Mouse (Mus musculus) MEL-GATA-1-ER (cell line): ENCODE measurements around the gene 1700025G04Rik.
A peak's percentile ranks its signal among the peaks of the same experiment; 100 is the strongest.

ENCODE experiments used
- DNase-seq: peaks from one replicate; pipeline ENCODE4 v3.0.0-alpha.2; 2012; ENCODE audit warnings: low read depth; ENCODE audit errors: extremely low read depth

1700025G04Rik gene

DNA sequence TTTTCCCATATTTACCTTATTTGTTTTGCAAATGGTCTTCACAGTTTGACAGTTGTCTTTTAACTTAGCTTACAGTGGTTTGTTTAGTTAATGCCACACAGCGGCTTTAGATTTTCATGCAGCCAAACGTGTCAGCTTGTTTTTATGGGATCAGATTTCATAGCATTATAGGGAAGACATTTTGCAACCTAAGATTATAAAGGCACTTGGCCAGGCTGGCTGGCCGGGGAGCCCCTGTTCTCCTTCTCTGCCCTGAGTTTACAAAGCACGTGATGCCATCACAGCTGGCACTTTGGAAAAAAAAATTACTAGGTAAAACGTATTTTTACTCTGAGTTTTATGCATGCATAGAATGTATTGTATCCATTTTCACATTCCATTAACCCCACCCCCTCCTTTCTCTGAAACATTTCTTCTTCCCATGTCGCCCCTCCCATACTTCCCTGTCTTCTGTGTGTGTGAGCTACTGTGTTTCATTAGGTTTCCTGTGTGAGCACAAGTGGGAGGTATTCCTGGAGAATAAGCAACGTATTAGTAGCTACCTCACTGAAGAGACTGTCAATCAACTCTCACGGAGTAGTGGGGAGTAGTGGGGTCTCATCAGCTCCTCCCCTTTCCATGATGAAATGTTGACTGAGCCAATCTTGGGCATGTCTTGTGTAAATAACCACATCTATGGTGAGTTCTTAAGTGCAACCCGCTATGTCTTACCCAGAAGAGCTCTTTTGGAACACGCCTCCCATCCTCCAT is 93.8 kb downstream of the 1700025G04Rik start:
- DNase-seq = no peak

- DNase-seq = no peak
Observed at GRCm38 (mm10) chr1:151994271-151994670, 95.7 kb downstream of the 1700025G04Rik start.

DNA sequence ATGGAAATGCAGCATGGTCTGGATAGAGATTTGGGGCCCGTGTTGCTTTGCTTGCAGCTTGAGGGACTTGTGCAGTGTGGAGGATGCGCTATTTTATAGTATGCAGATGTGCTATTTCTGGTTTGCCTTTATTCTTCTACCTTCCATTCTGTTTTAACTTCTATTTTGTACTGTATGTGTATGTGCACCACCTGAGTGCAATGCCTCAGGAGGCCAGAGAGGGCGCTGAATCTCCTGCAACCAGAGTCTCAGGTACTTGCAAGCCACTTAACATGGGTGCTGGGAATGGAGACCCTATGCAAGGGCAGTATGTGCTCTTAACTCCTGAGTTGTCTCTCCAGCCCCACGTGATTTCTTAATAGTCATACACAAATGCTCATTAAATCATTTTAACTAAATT is 98.4 kb downstream of the 1700025G04Rik start:
- no peak for DNase-seq

- DNase-seq = no peak
Observed at GRCm38 (mm10) chr1:151990615-151991014, 99.3 kb downstream of the 1700025G04Rik start.

- DNase-seq = no peak
Observed at GRCm38 (mm10) chr1:151988713-151989112, 101.2 kb downstream of the 1700025G04Rik start.

DNA sequence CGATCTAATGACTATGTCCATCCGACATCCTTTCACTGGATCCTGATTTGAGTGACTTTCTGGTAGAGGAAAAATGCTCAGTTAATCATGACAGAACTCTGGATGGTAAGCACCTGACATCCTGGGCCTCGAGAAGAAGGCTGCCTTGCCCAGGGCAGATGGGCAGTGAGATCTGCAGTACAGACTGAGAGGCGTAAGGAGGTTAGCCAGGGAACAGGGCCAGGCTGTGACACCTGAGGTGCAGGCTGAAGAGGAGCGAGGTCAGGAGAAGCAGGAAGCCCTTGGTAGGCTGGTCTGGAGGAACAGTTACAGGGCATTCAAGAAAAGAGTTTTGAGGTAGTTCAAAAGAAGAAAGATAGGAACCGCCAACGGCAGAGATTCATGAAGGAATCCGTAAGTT is 101.9 kb downstream of the 1700025G04Rik start:
- no peak for DNase-seq

DNA sequence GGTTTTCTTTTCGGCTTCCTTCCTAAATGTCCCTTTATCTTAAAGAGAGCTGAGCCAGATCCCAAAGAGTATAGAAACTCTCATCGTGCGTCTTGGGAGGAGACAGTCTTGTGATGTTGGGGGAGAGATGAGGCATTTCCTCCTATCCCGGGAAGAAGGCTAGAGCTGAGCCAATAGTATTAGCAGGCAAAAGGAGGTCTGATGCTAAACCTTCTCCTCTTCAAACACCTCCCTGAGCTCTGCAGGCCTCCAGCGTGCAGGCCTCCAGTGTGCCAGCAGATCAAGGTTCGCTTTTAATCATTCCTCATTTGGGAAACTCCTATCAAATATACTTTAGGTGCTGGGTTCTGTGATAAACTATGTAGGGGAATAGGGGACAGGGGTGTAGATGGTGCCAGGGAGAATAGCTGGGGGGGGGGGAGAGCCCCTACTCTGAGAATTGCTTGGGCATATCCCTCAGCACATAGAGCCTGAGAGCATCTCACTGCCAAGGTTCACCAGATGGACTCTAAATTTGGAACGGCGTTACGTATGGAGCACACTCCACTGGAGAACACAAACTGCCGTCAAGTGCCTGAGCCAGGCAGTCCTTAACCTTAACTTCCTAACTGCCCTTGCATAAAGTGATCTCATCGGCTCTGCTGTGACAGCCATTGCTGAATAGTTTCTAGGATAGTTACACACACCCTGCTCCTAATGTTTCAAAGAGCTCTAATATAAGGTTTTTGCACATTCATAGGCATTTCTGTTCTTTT is 103.7 kb downstream of the 1700025G04Rik start:
- DNase-seq = no peak

DNA sequence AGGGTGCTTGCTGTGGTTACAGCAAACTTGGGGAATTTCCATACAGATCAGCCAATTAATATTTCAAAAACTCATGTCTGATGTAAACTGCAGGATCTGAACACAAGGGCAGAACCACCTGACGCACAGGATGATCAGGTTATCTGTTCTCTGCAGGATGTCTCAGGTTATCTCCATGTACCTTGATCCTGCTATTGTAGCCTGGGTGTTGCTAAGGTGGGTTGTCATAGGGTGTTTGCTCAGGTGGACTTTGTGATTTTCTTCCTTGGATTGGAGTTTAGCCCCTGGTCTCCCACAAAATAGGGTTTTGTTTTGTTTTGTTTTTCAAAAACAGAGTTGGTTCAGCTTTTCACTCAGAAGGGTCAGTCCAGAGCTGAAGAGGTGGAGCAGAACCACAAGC is 104.9 kb downstream of the 1700025G04Rik start:
- DNase-seq = peak; percentile 24

- DNase-seq = no peak
Observed at GRCm38 (mm10) chr1:151983991-151984390, 105.9 kb downstream of the 1700025G04Rik start.

- no peak for DNase-seq
Observed at GRCm38 (mm10) chr1:151980498-151980897, 109.4 kb downstream of the 1700025G04Rik start.

DNA sequence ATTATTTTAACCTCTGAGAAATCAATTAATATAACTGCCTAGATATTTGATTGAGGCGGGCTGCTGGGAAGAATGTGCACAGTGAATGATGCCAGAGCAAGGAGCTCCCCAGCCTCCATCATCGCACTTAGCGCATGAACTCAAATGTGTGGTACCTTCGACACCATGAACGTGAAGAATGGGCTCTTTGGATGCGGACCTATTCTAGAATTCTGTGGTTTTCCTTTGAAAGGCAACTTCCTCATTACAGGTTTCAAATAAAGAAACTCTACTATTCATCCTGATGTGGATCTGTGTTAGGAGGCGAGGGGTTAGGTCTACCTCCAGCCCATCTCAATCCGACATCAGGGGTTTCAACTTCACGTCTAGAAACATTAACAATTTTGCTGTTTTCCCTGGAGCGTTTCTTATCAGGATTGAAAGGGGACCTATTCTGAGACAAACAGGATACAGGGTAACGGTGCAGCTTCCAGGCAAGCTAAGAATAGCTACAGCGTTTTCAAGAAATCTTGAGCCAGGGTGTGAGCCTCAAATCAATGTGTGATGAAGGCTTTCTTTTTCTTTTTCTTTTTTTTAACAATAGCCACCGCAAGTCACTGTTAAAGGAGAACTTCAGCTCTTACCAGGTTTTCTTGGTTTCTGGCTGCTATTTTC is 110.0 kb downstream of the 1700025G04Rik start:
- DNase-seq = peak; percentile 38

- DNase-seq = no peak
Observed at GRCm38 (mm10) chr1:151978751-151979150, 111.2 kb downstream of the 1700025G04Rik start.

GRCm38 (mm10) chr1:151977596-151977995 is 112.3 kb downstream of the 1700025G04Rik start:
- DNase-seq = no peak

DNA sequence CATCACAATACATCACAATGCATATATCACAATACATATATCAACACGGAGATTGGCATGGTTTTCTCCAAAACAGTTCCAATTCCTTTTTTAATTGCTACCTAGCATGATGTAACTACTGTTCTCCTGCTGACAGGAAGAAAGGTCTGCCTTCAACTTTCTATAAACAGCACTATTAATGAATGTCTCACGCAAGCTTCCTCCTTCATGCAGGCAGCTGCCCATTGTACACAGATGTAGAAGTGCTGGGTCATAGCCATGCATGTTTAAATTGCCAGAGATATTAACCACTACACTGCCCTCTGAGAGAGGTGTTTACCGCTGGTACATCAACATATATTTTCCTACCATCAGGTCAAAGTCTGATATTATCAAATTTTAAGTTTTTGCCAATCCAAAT is 113.1 kb downstream of the 1700025G04Rik start:
- no peak for DNase-seq

- DNase-seq = no peak
Observed at GRCm38 (mm10) chr1:151975418-151976379, 114.2 kb downstream of the 1700025G04Rik start.

- no peak for DNase-seq
Observed at GRCm38 (mm10) chr1:151974887-151975286, 115.0 kb downstream of the 1700025G04Rik start.

- no peak for DNase-seq
Observed at GRCm38 (mm10) chr1:151974424-151974823, 115.5 kb downstream of the 1700025G04Rik start.

DNA sequence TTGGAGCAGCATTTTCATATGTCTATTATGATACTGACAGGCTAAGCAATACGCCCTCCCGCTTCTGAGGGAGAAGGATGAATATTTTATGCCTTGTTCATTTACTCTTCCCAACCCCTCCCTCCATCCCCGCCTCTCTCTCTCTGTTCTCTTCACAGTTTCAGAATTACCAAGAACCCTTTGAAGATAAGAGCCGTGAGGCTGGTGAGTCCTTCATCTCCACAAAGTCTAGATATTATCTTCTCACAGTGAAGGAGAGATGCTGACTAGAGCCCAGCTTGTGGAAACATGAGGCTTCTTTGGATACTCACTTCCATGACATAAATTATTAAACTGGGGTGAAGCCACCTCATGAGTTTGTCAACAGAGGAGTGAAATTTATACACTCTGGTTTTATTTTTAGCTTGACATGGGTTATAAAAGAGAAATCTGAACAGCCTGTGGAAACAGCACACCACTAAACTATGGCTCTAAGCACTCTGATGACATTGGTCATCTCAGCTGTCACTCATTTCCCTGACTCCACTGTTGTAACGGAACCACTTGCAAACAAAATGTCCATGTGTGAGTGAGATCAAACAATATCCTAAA is 116.7 kb downstream of the 1700025G04Rik start:
- no peak for DNase-seq

- no peak for DNase-seq
Observed at GRCm38 (mm10) chr1:151971581-151971980, 118.3 kb downstream of the 1700025G04Rik start.

GRCm38 (mm10) chr1:151968126-151968525 is 121.8 kb downstream of the 1700025G04Rik start:
- no peak for DNase-seq

DNA sequence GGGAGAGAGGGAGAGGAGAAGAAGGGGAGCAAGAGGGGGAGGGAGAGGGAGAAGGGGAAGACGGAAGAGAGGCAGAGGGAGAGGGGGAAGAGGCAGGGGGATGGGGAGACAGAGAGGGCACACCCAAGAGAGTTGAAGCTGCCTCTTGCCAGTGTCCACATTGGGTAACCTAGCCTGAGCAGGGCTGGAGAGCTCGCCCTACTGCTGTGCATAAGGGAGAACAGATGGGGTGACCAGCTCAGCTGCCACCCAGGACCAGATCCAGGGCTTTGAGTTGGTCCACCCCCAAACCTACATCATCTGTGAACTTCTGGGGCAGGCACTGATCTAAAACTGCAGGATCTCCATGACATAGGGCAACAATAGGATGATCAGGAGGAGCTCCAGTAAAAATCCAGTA is 125.1 kb downstream of the 1700025G04Rik start:
- DNase-seq = no peak
